Mouse (Mus musculus) forebrain, embryonic 12.5 days (tissue): ENCODE data around the gene Wbp1. TPM values are rescaled to one million over a fixed set of nuclear protein-coding genes. Genes with fewer than 3 reads are reported as not detected.
A peak's percentile ranks its signal among the peaks of the same experiment; 100 is the strongest.

Experiments
- ATAC-seq: fragments of 200-750 bp; cut with Nextera tagmentation; 2 replicates; pipeline ENCODE4 v1.8.0; 2017; ENCODE audit warnings: moderate TSS enrichment; ENCODE audit not compliant: low FRiP score
- H3K27ac ChIP-seq: fragments of 300-500 bp; sonication (generic); 2 replicates; pipeline ENCODE4 v1.5.1; 2016; ENCODE audit warnings: mild to moderate bottlenecking
- H3K27me3 ChIP-seq: fragments of 300-500 bp; sonication (generic); 2 replicates; pipeline ENCODE4 v1.6.1; 2016; ENCODE audit warnings: mild to moderate bottlenecking
- H3K36me3 ChIP-seq: fragments of 300-500 bp; sonication (generic); replicated peaks from 2 replicates; pipeline ENCODE4 v1.6.1; 2016; ENCODE audit warnings: mild to moderate bottlenecking
- H3K4me1 ChIP-seq: fragments of 300-500 bp; sonication (generic); 2 replicates; pipeline ENCODE4 v1.6.1; 2016
- H3K4me2 ChIP-seq: fragments of 300-500 bp; sonication (generic); 2 replicates; pipeline ENCODE4 v1.6.1; 2016; ENCODE audit warnings: mild to moderate bottlenecking, moderate library complexity
- H3K4me3 ChIP-seq: fragments of 300-500 bp; sonication (generic); replicated peaks from 2 replicates; pipeline ENCODE4 v1.5.1; 2016; ENCODE audit warnings: mild to moderate bottlenecking
- H3K9ac ChIP-seq: fragments of 300-500 bp; sonication (generic); 2 replicates; pipeline ENCODE4 v1.6.1; 2016; ENCODE audit warnings: mild to moderate bottlenecking
- H3K9me3 ChIP-seq: fragments of 300-500 bp; sonication (generic); 2 replicates; pipeline ENCODE4 v1.6.1; 2016
- WGBS: fragments of 180-500 bp; shearing (Covaris S2); methylation state at CpG from one replicate; pipeline ENCODE4 v1.1.7; 2016; 5-methylcytosine and 5-hydroxymethylcytosine counted together
- polyA plus RNA-seq: library from polyadenylated mRNA; unstranded; fragments of >200 nt; fragmentation: Nextera tagmentation; extraction: Ambion mirVana; gene quantifications from 2 replicates; pipeline ENCODE4 v1.2.1, GENCODE M21; 2016

Wbp1 gene
- polyA plus RNA-seq, 1 experiment from 2014 or later, result 202 TPM

- Histone ChIP-seq H3K9me3 (no peaks in the 10 kb centered on the region), H3K4me2 (peak within 1 kb of the TSS; percentile 90), H3K9ac (peak within 1 kb of the TSS; percentile 89), H3K4me1 (peaks cover 23% of the 10 kb centered on the region), H3K36me3 (peaks cover 5% of the 10 kb centered on the region; the same call in 1 of the 2 replicates), H3K27ac (peak within 1 kb of the TSS; percentile 78), H3K27me3 (no peaks in the 10 kb centered on the region), H3K4me3 (peak within 1 kb of the TSS; percentile 91)
- WGBS, result under 1% methylated on average over 76 of the region's 76 CpGs
- peak; percentile 86 for ATAC-seq
These were observed 12.3 kb downstream of the Wbp1 start, which contains the start of gene Mrpl53 for GRCm38 (mm10) chr6:83108762-83109668. Mrpl53 (plus strand) TSS chr6:83109040.

- 0 out of 2 replicates have a peak overlapping the region, but pooled peaks have one; percentile 78 for H3K27ac ChIP-seq
- peaks cover 8% of the 10 kb centered on the region for H3K27me3 ChIP-seq
- 35% methylated on average over 13 of the region's 13 CpGs for WGBS
- ATAC-seq, result peak; percentile 51; the same call in 1 of the 2 replicates
- no peaks in the 10 kb centered on the region for H3K9me3 ChIP-seq
- peaks cover 5% of the 10 kb centered on the region; the same call in 1 of the 2 replicates for H3K36me3 ChIP-seq
- peak overlapping the region; percentile 89; the same call in 1 of the 2 replicates for H3K9ac ChIP-seq
- H3K4me3 ChIP-seq, result peak overlapping the region; percentile 91
- peaks cover 31% of the 10 kb centered on the region for H3K4me1 ChIP-seq
- peak overlapping the region; percentile 90 for H3K4me2 ChIP-seq
These were observed 13.6 kb downstream of the Wbp1 start for GRCm38 (mm10) chr6:83107566-83108400.

GRCm38 (mm10) chr6:83104158-83104557 lies 17.2 kb downstream of the Wbp1 start:
- Histone ChIP-seq H3K4me3 (no peak overlapping the region), H3K9ac (no peak overlapping the region), H3K4me1 (peaks cover 34% of the 10 kb centered on the region), H3K27me3 (peaks cover 24% of the 10 kb centered on the region), H3K9me3 (no peaks in the 10 kb centered on the region), H3K27ac (no peak overlapping the region), H3K4me2 (no peak overlapping the region), H3K36me3 (no peaks in the 10 kb centered on the region)
- 68% methylated on average over 4 of the region's 4 CpGs for WGBS
- no peak for ATAC-seq

GRCm38 (mm10) chr6:83103130-83103650 lies 18.2 kb downstream of the Wbp1 start:
- no peak overlapping the region for H3K27ac ChIP-seq
- H3K4me2 ChIP-seq, result peak overlapping the region; percentile 94
- H3K9ac ChIP-seq, result peak overlapping the region; percentile 69
- H3K4me3 ChIP-seq, result no peak overlapping the region; the same call in 1 of the 2 replicates
- no peak for ATAC-seq
- no peaks in the 10 kb centered on the region for H3K9me3 ChIP-seq
- H3K36me3 ChIP-seq, result no peaks in the 10 kb centered on the region
- 40% methylated on average over 11 of the region's 11 CpGs for WGBS
- H3K4me1 ChIP-seq, result peaks cover 28% of the 10 kb centered on the region
- H3K27me3 ChIP-seq, result peaks cover 24% of the 10 kb centered on the region

- H3K36me3 ChIP-seq, result no peaks in the 10 kb centered on the region
- H3K4me1 ChIP-seq, result peaks cover 21% of the 10 kb centered on the region
- no peaks in the 10 kb centered on the region for H3K9me3 ChIP-seq
- peak overlapping the region; percentile 94 for H3K4me2 ChIP-seq
- H3K9ac ChIP-seq, result peak overlapping the region; percentile 69
- peak overlapping the region; percentile 77 for H3K4me3 ChIP-seq
- H3K27me3 ChIP-seq, result peaks cover 24% of the 10 kb centered on the region
- peak; percentile 78 for ATAC-seq
- WGBS, result under 1% methylated on average over 74 of the region's 74 CpGs
- H3K27ac ChIP-seq, result peak overlapping the region; percentile 64
These were observed 19.4 kb downstream of the Wbp1 start for GRCm38 (mm10) chr6:83101688-83102556.

- H3K27me3 ChIP-seq, result peaks cover 29% of the 10 kb centered on the region
- peaks cover 21% of the 10 kb centered on the region for H3K4me1 ChIP-seq
- peak within 1 kb of the TSS; percentile 77 for H3K4me3 ChIP-seq
- ATAC-seq, result peak; percentile 85
- peak within 1 kb of the TSS; percentile 69 for H3K9ac ChIP-seq
- no peaks in the 10 kb centered on the region for H3K9me3 ChIP-seq
- peak within 1 kb of the TSS; percentile 94 for H3K4me2 ChIP-seq
- under 1% methylated on average over 25 of the region's 25 CpGs for WGBS
- H3K27ac ChIP-seq, result peak within 1 kb of the TSS; percentile 64
- no peaks in the 10 kb centered on the region for H3K36me3 ChIP-seq
These were observed 20.1 kb downstream of the Wbp1 start, which contains the start of the genes Ccdc142 and Gm42688 for GRCm38 (mm10) chr6:83101316-83101687. Ccdc142 (plus strand) TSS chr6:83101601. Gm42688 (plus strand) TSS chr6:83101617.

- no peaks in the 10 kb centered on the region for H3K9me3 ChIP-seq
- no peak overlapping the region for H3K27ac ChIP-seq
- H3K4me2 ChIP-seq, result no peak overlapping the region
- no peak overlapping the region for H3K9ac ChIP-seq
- no peak overlapping the region for H3K4me3 ChIP-seq
- no peaks in the 10 kb centered on the region for H3K36me3 ChIP-seq
- no peak for ATAC-seq
- peaks cover 20% of the 10 kb centered on the region for H3K4me1 ChIP-seq
- 78% methylated on average over 2 of the region's 2 CpGs for WGBS
- H3K27me3 ChIP-seq, result peaks cover 41% of the 10 kb centered on the region
These were observed 22.9 kb downstream of the Wbp1 start for GRCm38 (mm10) chr6:83098411-83098810.

- Histone ChIP-seq H3K36me3 (no peaks in the 10 kb centered on the region), H3K27ac (no peak overlapping the region), H3K4me2 (no peak overlapping the region), H3K4me3 (no peak overlapping the region), H3K27me3 (peaks cover 50% of the 10 kb centered on the region), H3K9me3 (no peaks in the 10 kb centered on the region), H3K4me1 (peaks cover 3% of the 10 kb centered on the region; the same call in 1 of the 2 replicates), H3K9ac (no peak overlapping the region)
- WGBS, result 50% methylated on average over 6 of the region's 6 CpGs
- no peak for ATAC-seq
These were observed 25.4 kb downstream of the Wbp1 start for GRCm38 (mm10) chr6:83095968-83096367.

GRCm38 (mm10) chr6:83092416-83093127 lies 28.8 kb downstream of the Wbp1 start:
- peaks cover 4% of the 10 kb centered on the region; the same call in 1 of the 2 replicates for H3K4me1 ChIP-seq
- H3K4me3 ChIP-seq, result no peak overlapping the region
- H3K27ac ChIP-seq, result no peak overlapping the region
- no peaks in the 10 kb centered on the region for H3K36me3 ChIP-seq
- WGBS, result 53% methylated on average over 6 of the region's 6 CpGs
- no peaks in the 10 kb centered on the region for H3K9me3 ChIP-seq
- peaks cover 71% of the 10 kb centered on the region for H3K27me3 ChIP-seq
- H3K4me2 ChIP-seq, result no peak overlapping the region
- ATAC-seq, result no peak
- H3K9ac ChIP-seq, result no peak overlapping the region

GRCm38 (mm10) chr6:83087926-83088260 lies 33.5 kb downstream of the Wbp1 start:
- H3K4me2 ChIP-seq, result peak overlapping the region; percentile 21; the same call in 1 of the 2 replicates

More at GRCm38 (mm10) chr6:83087926-83088260, 33.5 kb downstream of the Wbp1 start:
- Histone ChIP-seq H3K9me3 (no peaks in the 10 kb centered on the region), H3K36me3 (no peaks in the 10 kb centered on the region), H3K4me1 (peaks cover 13% of the 10 kb centered on the region), H3K9ac (no peak overlapping the region), H3K4me3 (no peak overlapping the region), H3K27me3 (peaks cover 96% of the 10 kb centered on the region), H3K27ac (no peak overlapping the region)
- WGBS, result 3% methylated on average over 9 of the region's 9 CpGs
- ATAC-seq, result no peak
